Mouse (Mus musculus): ENCODE measurements at regions not wholly inside any gene's neighbourhood (a gene's known extent, or its start where the extent isn't known, plus 50 kb on each side); places are given as distances from the start of the nearest gene placed in this dataset.

DNA sequence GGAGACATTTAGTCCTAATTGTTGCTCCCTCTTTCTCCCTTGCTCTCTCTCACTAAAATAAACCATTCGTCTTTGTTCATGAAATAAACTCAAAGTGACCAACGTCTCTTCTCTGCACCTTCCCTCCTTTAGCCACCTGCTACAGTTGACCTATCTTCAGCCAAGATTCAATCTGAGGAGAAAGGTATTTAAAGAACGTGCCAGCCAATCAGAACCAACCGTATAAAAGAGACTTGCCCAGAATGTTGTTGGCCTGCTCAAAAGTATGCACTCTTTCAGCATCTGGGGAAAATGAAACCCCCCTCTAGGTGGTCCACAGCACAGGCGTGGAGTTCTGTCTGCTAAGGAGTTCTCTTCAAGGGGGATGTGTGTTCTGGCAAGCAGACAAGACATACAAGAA lies 60.0 kb upstream of the Fer start:
- no peak for DNase-seq

DNA sequence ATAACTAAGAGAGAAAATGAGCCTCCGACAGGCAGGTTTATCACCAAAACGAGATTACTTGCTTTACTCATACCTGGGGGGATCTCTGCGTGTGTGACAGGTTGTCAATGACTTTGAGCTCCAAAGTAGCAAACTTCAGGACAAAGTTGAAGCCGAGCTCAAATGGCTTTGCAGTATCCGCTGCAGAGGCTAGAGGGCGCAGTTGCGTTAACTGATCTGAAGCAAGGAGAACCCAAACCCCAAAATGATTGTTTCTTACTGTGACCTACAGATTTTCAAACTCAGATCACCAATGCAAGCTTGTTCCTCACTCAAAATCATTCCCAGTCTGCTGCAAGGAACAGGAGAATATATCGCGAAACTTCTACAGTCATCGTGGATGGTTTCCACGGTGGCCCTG lies 59.3 kb upstream of the Fer start:
- DNase-seq = peak; percentile 62 to 82

DNA sequence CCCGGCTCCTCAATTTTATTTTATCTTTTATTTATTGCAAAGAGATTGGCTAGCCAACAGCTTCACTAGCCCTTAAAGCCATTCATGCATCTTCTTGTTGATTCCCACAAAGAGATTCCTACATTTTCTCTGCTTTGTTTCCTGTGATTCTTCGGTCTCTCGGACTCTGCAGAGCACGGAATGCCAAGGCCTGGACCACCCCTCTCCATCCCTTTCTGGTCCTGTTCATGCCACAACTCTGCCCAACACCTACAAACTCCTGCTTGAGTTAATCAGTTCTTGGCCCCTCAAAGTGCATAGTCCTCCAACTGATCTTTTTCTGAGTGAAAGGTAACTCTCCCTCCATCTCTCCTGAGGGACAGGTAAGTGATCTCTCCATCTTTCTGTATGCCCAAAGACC lies 58.4 kb upstream of the Fer start:
- DNase-seq = no peak

DNA sequence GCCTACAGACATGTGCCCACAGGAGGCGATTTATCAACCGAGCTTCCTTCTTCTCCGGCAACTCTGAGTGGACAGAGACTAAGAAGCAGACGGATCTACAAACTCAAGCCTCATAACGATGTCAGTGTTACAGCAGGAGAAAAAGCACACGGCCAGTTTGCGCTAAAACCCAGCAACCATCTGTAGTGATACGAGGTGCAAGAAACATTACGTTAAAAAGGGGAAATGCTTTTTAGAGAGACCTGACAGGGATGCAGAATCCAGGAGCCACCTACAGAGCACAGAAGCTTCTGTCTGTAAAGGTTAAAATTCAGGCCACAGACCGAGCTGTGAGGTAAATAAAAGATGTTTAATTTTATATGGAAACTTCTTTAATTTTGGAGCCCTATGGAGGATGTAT lies 56.5 kb upstream of the Fer start:
- DNase-seq = no peak

DNA sequence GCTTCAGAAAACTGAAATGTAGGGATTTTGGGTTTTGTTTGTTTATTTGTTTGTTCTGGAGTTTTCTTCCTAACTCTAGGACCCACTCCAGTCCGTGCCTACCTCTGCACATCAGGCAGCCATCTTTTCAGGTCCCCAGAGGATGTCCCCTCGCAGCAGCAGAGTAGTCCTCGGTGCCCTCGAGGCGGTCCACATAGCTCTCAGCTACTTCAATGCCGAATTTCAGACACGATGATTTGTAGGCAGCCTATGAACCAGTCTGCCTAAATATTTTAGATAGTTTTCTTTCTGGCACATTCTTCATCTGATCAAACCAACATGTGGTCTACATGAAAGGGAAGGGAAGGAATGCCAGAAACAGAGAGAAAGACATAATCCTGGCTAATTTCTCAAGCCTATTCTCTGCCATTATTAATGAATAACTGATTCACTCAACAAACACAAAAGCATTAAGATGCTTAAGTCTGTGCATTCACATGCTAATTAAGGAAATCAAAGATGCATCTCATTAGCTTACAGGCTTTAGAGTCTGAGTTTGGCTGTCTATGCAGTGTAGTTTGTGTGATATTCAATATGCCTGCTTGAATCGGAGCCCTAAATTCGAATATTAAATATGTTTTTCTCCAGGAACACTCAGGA lies 55.2 kb upstream of the Fer start:
- DNase-seq = no peak

DNA sequence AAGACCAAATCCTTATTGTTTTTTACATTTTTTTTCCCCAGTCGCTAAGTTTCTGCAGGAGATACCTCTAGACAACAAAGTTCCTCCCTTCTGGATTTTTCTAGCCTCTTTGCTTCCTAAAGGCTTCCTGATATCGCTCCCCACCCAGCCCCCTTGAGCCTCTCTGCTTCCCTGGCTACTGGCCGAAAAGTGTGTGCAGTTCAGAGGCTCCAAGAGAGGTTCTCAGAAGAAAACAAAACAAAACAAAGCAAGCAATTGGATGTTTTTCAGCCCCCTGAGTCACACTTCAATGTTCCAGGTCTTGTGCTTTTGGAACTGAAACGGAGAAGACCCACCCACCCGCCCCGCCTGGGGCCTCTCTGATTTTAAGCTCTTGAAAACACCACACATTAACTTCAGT lies 54.1 kb upstream of the Fer start:
- no peak for DNase-seq

DNA sequence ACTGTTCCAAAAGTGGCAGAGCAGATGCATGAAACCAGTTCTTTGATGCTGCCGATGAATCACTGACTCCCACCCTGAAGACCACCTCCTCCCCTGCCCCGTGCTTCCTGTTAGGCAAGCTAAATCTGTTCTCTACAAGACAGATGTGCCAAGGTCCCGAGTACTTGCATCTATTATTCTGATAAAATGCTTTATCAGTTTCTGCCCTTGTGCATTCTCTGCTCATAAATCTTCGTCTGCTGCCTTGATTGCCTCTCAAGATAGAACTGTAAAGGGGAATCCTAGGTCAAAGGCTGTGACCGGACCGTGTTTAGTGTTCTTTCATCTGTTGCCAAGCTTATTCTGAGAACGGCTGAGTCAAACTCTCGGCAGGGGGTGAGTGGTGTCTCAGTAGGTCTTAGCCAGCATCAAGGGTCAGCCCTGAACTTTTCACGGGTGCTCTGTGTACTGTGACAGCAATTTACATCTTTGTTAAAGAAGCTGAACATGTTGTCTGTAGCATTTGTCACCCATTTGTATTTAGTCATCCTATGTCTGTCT lies 51.5 kb upstream of the Fer start:
- DNase-seq = no peak

DNA sequence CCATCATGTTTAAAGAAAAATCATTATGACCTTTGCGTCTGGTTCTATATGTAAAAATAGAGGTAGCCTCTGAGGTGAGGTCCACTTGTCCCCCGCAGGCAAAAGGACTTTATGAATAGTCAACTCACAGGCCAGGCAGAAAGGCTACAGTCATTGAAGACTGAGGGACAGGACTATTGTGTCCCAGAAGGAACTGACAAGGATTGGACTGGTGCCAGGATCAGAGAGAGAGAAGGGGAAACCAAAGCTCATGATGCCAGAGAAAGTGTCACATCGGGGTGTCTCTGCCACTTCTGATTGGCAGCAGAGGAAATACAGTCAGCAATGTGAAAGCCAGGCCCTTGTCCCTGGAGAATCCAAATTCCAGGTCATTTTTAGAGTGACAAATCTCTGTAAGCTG lies 50.3 kb upstream of the Fer start:
- DNase-seq = no peak

Measured in kidney, postnatal 25 days (tissue).